Mouse (Mus musculus) stomach, embryonic 16.5 days (tissue): ENCODE results near the gene Rrbp1. TPM values are rescaled to one million over a fixed set of nuclear protein-coding genes. Genes with fewer than 3 reads are reported as not detected.

Experiments used
- ATAC-seq: fragments of 200-750 bp; cut with Nextera tagmentation; 2 replicates; pipeline ENCODE4 v1.8.0; 2017; ENCODE audit warnings: moderate number of reproducible peaks, moderate TSS enrichment; ENCODE audit not compliant: insufficient read depth, low FRiP score
- H3K27ac ChIP-seq: fragments of 300-500 bp; sonication (generic); 2 replicates; pipeline ENCODE4 v1.5.1; 2014; ENCODE audit warnings: low read length
- H3K27me3 ChIP-seq: fragments of 300-500 bp; sonication (generic); 2 replicates; pipeline ENCODE4 v1.6.1; 2014; ENCODE audit warnings: low read length, control low read depth, mixed read lengths; ENCODE audit not compliant: control insufficient read depth, insufficient read depth
- H3K36me3 ChIP-seq: fragments of 300-500 bp; sonication (generic); 2 replicates; pipeline ENCODE4 v1.6.1; 2014; ENCODE audit warnings: low read length; ENCODE audit not compliant: control insufficient read depth, insufficient read depth
- H3K4me1 ChIP-seq: fragments of 300-500 bp; sonication (generic); 2 replicates; pipeline ENCODE4 v1.6.1; 2014; ENCODE audit warnings: low read length, control low read depth, mixed read lengths; ENCODE audit not compliant: control insufficient read depth, insufficient read depth
- H3K4me2 ChIP-seq: fragments of 300-500 bp; sonication (generic); 2 replicates; pipeline ENCODE4 v1.6.1; 2014; ENCODE audit warnings: low read depth, low read length, mixed read lengths
- H3K4me3 ChIP-seq: fragments of 300-500 bp; sonication (generic); replicated peaks from 2 replicates; pipeline ENCODE4 v1.5.1; 2014; ENCODE audit warnings: mild to moderate bottlenecking, low read length
- H3K9ac ChIP-seq: fragments of 300-500 bp; sonication (generic); 2 replicates; pipeline ENCODE4 v1.6.1; 2014; ENCODE audit warnings: low read length
- H3K9me3 ChIP-seq: fragments of 300-500 bp; sonication (generic); replicated peaks from 2 replicates; pipeline ENCODE4 v1.6.1; 2016; ENCODE audit warnings: low read length, control low read depth; ENCODE audit not compliant: control insufficient read depth
- WGBS: fragments of 180-500 bp; shearing (Covaris S2); extraction: QIAGEN DNeasy Blood & Tissue Kit; methylation state at CpG from one replicate; pipeline ENCODE4 v1.1.7; 2014; 5-methylcytosine and 5-hydroxymethylcytosine counted together
- polyA plus RNA-seq: library from polyadenylated mRNA; unstranded; fragments of >200 nt; fragmentation: Nextera tagmentation; extraction: Ambion mirVana; gene quantifications from 2 replicates; pipeline ENCODE4 v1.2.1, GENCODE M21; 2015

Rrbp1 gene
- polyA plus RNA-seq, 1 experiment from 2014 or later = 115 TPM

GRCm38 (mm10) chr2:143975146-143975649 is 35.9 kb downstream of the Rrbp1 start:
- 93% methylated on average over 5 of the region's 5 CpGs for WGBS
- Histone ChIP-seq H3K27me3 (no peaks in the 10 kb centered on the region), H3K4me1 (no peaks in the 10 kb centered on the region), H3K9me3 (no peaks in the 10 kb centered on the region), H3K4me2 (no peak overlapping the region), H3K36me3 (peaks cover 14% of the 10 kb centered on the region; the same call in 1 of the 2 replicates), H3K4me3 (no peak overlapping the region), H3K27ac (no peak overlapping the region), H3K9ac (no peak overlapping the region)
- ATAC-seq = no peak

GRCm38 (mm10) chr2:143973161-143973560 is 37.9 kb downstream of the Rrbp1 start:
- ATAC-seq = no peak
- H3K9me3 ChIP-seq = no peaks in the 10 kb centered on the region
- no peak overlapping the region for H3K9ac ChIP-seq
- H3K4me1 ChIP-seq = no peaks in the 10 kb centered on the region
- WGBS = 88% methylated on average over 7 of the region's 7 CpGs
- H3K4me2 ChIP-seq = no peak overlapping the region
- H3K36me3 ChIP-seq = peaks cover 25% of the 10 kb centered on the region
- H3K27ac ChIP-seq = no peak overlapping the region
- H3K27me3 ChIP-seq = no peaks in the 10 kb centered on the region
- no peak overlapping the region for H3K4me3 ChIP-seq

GRCm38 (mm10) chr2:143971887-143972286 is 39.2 kb downstream of the Rrbp1 start:
- ATAC-seq = no peak
- Histone ChIP-seq H3K4me2 (no peak overlapping the region), H3K4me1 (no peaks in the 10 kb centered on the region), H3K36me3 (peaks cover 31% of the 10 kb centered on the region), H3K9ac (no peak overlapping the region), H3K9me3 (no peaks in the 10 kb centered on the region), H3K27me3 (no peaks in the 10 kb centered on the region), H3K4me3 (no peak overlapping the region), H3K27ac (no peak overlapping the region)
- 73% methylated on average over 2 of the region's 2 CpGs for WGBS

GRCm38 (mm10) chr2:143970841-143971240 is 40.2 kb downstream of the Rrbp1 start:
- 79% methylated on average over 2 of the region's 2 CpGs for WGBS
- Histone ChIP-seq H3K4me1 (no peaks in the 10 kb centered on the region), H3K27me3 (no peaks in the 10 kb centered on the region), H3K9ac (no peak overlapping the region), H3K4me3 (no peak overlapping the region), H3K36me3 (peaks cover 37% of the 10 kb centered on the region), H3K4me2 (no peak overlapping the region), H3K9me3 (no peaks in the 10 kb centered on the region), H3K27ac (no peak overlapping the region)
- no peak for ATAC-seq

- no peak for ATAC-seq
- no peak overlapping the region for H3K4me2 ChIP-seq
- H3K9me3 ChIP-seq = no peaks in the 10 kb centered on the region
- 91% methylated on average over 7 of the region's 7 CpGs for WGBS
- no peaks in the 10 kb centered on the region for H3K27me3 ChIP-seq
- H3K4me1 ChIP-seq = no peaks in the 10 kb centered on the region
- H3K27ac ChIP-seq = no peak overlapping the region
- H3K4me3 ChIP-seq = no peak overlapping the region
- H3K9ac ChIP-seq = no peak overlapping the region
- H3K36me3 ChIP-seq = peaks cover 44% of the 10 kb centered on the region
Measured at GRCm38 (mm10) chr2:143969260-143969659, 41.8 kb downstream of the Rrbp1 start.

- 100% methylated on average over 1 of the region's 1 CpGs for whole genome bisulfite sequencing
- Histone ChIP-seq H3K36me3 (peaks cover 58% of the 10 kb centered on the region), H3K9ac (no peak overlapping the region), H3K4me3 (no peak overlapping the region), H3K27me3 (no peaks in the 10 kb centered on the region), H3K4me1 (no peaks in the 10 kb centered on the region), H3K9me3 (no peaks in the 10 kb centered on the region), H3K4me2 (no peak overlapping the region), H3K27ac (no peak overlapping the region)
- ATAC-seq = no peak
Measured at GRCm38 (mm10) chr2:143963318-143963717, 47.7 kb downstream of the Rrbp1 start.

- WGBS = 92% methylated on average over 5 of the region's 5 CpGs
- H3K27me3 ChIP-seq = no peaks in the 10 kb centered on the region
- H3K9me3 ChIP-seq = no peaks in the 10 kb centered on the region
- H3K4me2 ChIP-seq = no peak overlapping the region
- no peak overlapping the region for H3K4me3 ChIP-seq
- H3K4me1 ChIP-seq = no peaks in the 10 kb centered on the region
- H3K9ac ChIP-seq = no peak overlapping the region
- H3K36me3 ChIP-seq = peaks cover 53% of the 10 kb centered on the region
- no peak for ATAC-seq
- H3K27ac ChIP-seq = no peak overlapping the region
Measured at GRCm38 (mm10) chr2:143962192-143962591, 48.9 kb downstream of the Rrbp1 start.

- 89% methylated on average over 4 of the region's 4 CpGs for WGBS
- Histone ChIP-seq H3K4me3 (no peak overlapping the region), H3K9me3 (no peaks in the 10 kb centered on the region), H3K36me3 (peaks cover 47% of the 10 kb centered on the region), H3K4me1 (no peaks in the 10 kb centered on the region), H3K27ac (no peak overlapping the region), H3K27me3 (no peaks in the 10 kb centered on the region), H3K4me2 (no peak overlapping the region), H3K9ac (no peak overlapping the region)
- ATAC-seq = no peak
Measured at GRCm38 (mm10) chr2:143955746-143956145, 55.3 kb downstream of the Rrbp1 start.

- H3K9ac ChIP-seq = no peak overlapping the region
- H3K36me3 ChIP-seq = peaks cover 51% of the 10 kb centered on the region
- H3K27me3 ChIP-seq = no peaks in the 10 kb centered on the region
- WGBS = 82% methylated on average over 4 of the region's 4 CpGs
- no peak overlapping the region for H3K27ac ChIP-seq
- H3K9me3 ChIP-seq = no peaks in the 10 kb centered on the region
- no peaks in the 10 kb centered on the region for H3K4me1 ChIP-seq
- H3K4me3 ChIP-seq = no peak overlapping the region
- H3K4me2 ChIP-seq = no peak overlapping the region
- no peak for ATAC-seq
Measured at GRCm38 (mm10) chr2:143955004-143955403, 56.1 kb downstream of the Rrbp1 start.

GRCm38 (mm10) chr2:143953944-143954343 is 57.1 kb downstream of the Rrbp1 start:
- ATAC-seq = no peak
- Histone ChIP-seq H3K36me3 (peaks cover 62% of the 10 kb centered on the region), H3K9me3 (no peaks in the 10 kb centered on the region), H3K27me3 (no peaks in the 10 kb centered on the region), H3K9ac (no peak overlapping the region), H3K4me1 (no peaks in the 10 kb centered on the region), H3K4me3 (no peak overlapping the region), H3K4me2 (no peak overlapping the region), H3K27ac (no peak overlapping the region)
- 82% methylated on average over 4 of the region's 4 CpGs for WGBS
